Mouse (Mus musculus) colon, adult 2 months (tissue): ENCODE results near the gene Slc10a4. TPM values are rescaled to one million over a fixed set of nuclear protein-coding genes. Genes with fewer than 3 reads are reported as not detected.

Source experiments
- polyA plus RNA-seq: library from polyadenylated mRNA; depleted of rRNA; stranded (reverse); fragments of >200 nt; gene quantifications from 2 replicates; pipeline ENCODE4 v1.2.3, GENCODE M21; 2012; rRNA removed

The Slc10a4 gene
- polyA plus RNA-seq, result 2.4 and 3.7 TPM in 2 replicates

GRCm38 (mm10) chr5:73006784-73007581, at the start of gene Slc10a4:
Gene Slc10a4 (plus strand): TSS chr5:73006883.

DNA sequence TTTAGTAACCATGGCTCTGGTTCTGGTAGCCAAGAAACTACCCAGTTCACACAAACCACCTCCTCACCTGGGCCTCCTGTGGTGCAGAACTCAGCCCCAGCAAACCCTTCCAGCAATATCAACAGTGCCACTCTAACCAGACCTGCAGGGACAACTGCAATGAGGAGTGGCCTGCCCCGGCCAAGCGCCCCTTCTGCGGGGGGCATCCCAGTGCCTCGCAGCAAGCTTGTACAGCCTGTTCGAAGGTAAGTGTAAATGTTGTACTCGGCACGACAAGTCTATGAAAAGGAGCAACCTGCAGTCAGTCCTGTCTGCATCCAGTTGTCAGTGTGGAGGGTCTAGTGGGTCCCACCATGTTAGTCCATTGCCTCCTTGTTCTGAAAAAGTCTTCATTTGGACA, 32.1 kb upstream of the Slc10a4 start, which contains the start of gene Gm10135:
TSS of gene Gm10135 (minus strand) at position 101 of the 400 bp plus-strand sequence.

Other genes starting within 250 kb of the Slc10a4 start
- gene Tec, start 138.4 kb upstream of the Slc10a4 start, polyA plus RNA-seq, result 3.0 and 3.6 TPM in 2 replicates
- gene Slain2, start 92.6 kb upstream of the Slc10a4 start, polyA plus RNA-seq, result 17.0 and 18.9 TPM in 2 replicates
- not detected in 2 replicates for gene Gm10135, start 32.2 kb upstream of the Slc10a4 start, polyA plus RNA-seq
- 158 and 166 TPM in 2 replicates for gene Fryl, start 249.7 kb downstream of the Slc10a4 start, polyA plus RNA-seq